Mouse (Mus musculus): ENCODE measurements around the gene Serinc1.
"Not testable (repeated sequence)": the region's sequence is repeated elsewhere in the genome, so short reads cannot be mapped to it uniquely, and the experiment has no call there.

The Serinc1 gene

GRCm38 (mm10) chr10:57532218-57533101, at the start of gene Serinc1:
Gene Serinc1, minus strand, starts transcription at chr10:57532530.
- peak; percentile 98 for DNase-seq (ENCODE audit: low spot score)

- DNase-seq (ENCODE audit: low spot score): no peak
Observed at GRCm38 (mm10) chr10:57576721-57577120, 44.4 kb upstream of the Serinc1 start.

- peak; percentile 26 for DNase-seq (ENCODE audit: low spot score)
Observed at GRCm38 (mm10) chr10:57572130-57572529, 39.8 kb upstream of the Serinc1 start.

GRCm38 (mm10) chr10:57571211-57571730, 38.9 kb upstream of the Serinc1 start:
- DNase-seq (ENCODE audit: low spot score): peak; percentile 18

GRCm38 (mm10) chr10:57569023-57569931, 36.9 kb upstream of the Serinc1 start:
- no peak for DNase-seq (ENCODE audit: low spot score)

GRCm38 (mm10) chr10:57566221-57566620, 33.9 kb upstream of the Serinc1 start:
- no peak for DNase-seq (ENCODE audit: low spot score)

- no peak for DNase-seq (ENCODE audit: low spot score)
Observed at GRCm38 (mm10) chr10:57557597-57557996, 25.3 kb upstream of the Serinc1 start.

GRCm38 (mm10) chr10:57553719-57554118, 21.4 kb upstream of the Serinc1 start:
- no peak for DNase-seq (ENCODE audit: low spot score)

- DNase-seq (ENCODE audit: low spot score): no peak
Observed at GRCm38 (mm10) chr10:57549631-57550030, 17.3 kb upstream of the Serinc1 start.

GRCm38 (mm10) chr10:57543890-57544289, 11.6 kb upstream of the Serinc1 start:
- DNase-seq (ENCODE audit: low spot score): not testable (repeated sequence)

- peak; percentile 34 for DNase-seq (ENCODE audit: low spot score)
Observed at GRCm38 (mm10) chr10:57531616-57532217, 613 bp downstream of the Serinc1 start.

- DNase-seq (ENCODE audit: low spot score): peak; percentile 20
Observed at GRCm38 (mm10) chr10:57531076-57531475, 1.3 kb downstream of the Serinc1 start.

- no peak for DNase-seq (ENCODE audit: low spot score)
Observed at GRCm38 (mm10) chr10:57526469-57526868, 5.9 kb downstream of the Serinc1 start.

GRCm38 (mm10) chr10:57515278-57515677, 17.1 kb downstream of the Serinc1 start:
- DNase-seq (ENCODE audit: low spot score): peak; percentile 26

GRCm38 (mm10) chr10:57514616-57515015, 17.7 kb downstream of the Serinc1 start:
- no peak for DNase-seq (ENCODE audit: low spot score)

GRCm38 (mm10) chr10:57499414-57500156, 32.7 kb downstream of the Serinc1 start:
- DNase-seq (ENCODE audit: low spot score): no peak

- DNase-seq (ENCODE audit: low spot score): peak; percentile 22
Observed at GRCm38 (mm10) chr10:57492050-57492449, 40.3 kb downstream of the Serinc1 start.

- DNase-seq (ENCODE audit: low spot score): peak; percentile 42
Observed at GRCm38 (mm10) chr10:57488591-57488990, 43.7 kb downstream of the Serinc1 start.

- DNase-seq (ENCODE audit: low spot score): peak; percentile 19
Observed at GRCm38 (mm10) chr10:57487201-57487600, 45.1 kb downstream of the Serinc1 start.

GRCm38 (mm10) chr10:57486542-57487071, 45.7 kb downstream of the Serinc1 start:
- DNase-seq (ENCODE audit: low spot score): peak; percentile 17
